Mouse (Mus musculus) G1E (cell line): ENCODE measurements around the gene Snx1.

Experiments used
- CTCF ChIP-seq: IDR thresholded peaks from 2 replicates; pipeline ENCODE4 v1.5.1; 2012; ENCODE audit warnings: low read depth, low read length, inconsistent platforms, mixed read lengths
- GATA2 ChIP-seq: IDR thresholded peaks from 2 replicates; pipeline ENCODE4 v1.6.1; 2012; ENCODE audit warnings: low read depth, low read length, inconsistent platforms, borderline replicate concordance

DNA sequence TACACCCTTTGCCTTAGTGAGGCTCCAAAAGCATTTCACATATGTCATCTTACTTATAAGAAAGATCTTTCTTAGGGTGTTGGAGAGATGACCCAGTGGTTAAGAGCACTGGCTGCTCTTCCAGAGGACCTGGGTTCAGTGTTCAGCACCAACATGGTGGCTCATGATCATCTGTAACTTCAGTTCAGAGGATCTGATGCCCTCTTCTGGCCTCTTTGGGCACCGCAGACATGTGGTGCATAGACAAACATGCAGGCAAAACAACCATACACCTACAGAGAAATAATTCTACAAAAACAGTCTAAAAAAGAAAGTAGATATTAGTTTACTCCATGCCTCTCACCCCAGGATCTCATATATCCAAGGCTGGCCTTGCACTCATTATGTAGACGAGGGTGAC lies 33.8 kb upstream of the Snx1 start:
- no peak for TF ChIP-seq CTCF
- no peak for TF ChIP-seq GATA2
